Mouse (Mus musculus): ENCODE results near the gene Zfp639.

The Zfp639 gene

GRCm38 (mm10) chr3:32505841-32506240 is 4.2 kb upstream of the Zfp639 start:
- no peak for DNase-seq (ENCODE audit: low read depth)

- no peak for DNase-seq (ENCODE audit: low read depth)
Measured at GRCm38 (mm10) chr3:32506366-32507225, 3.5 kb upstream of the Zfp639 start.

GRCm38 (mm10) chr3:32508666-32509324 is 1.3 kb upstream of the Zfp639 start:
- peak; percentile 36 for DNase-seq (ENCODE audit: low read depth)

GRCm38 (mm10) chr3:32510375-32511190 is 524 bp downstream of the Zfp639 start:
- peak; percentile 89 for DNase-seq (ENCODE audit: low read depth)

GRCm38 (mm10) chr3:32511191-32511550 is 1.1 kb downstream of the Zfp639 start:
- no peak for DNase-seq (ENCODE audit: low read depth)

- no peak for DNase-seq (ENCODE audit: low read depth)
Measured at GRCm38 (mm10) chr3:32512686-32513284, 2.7 kb downstream of the Zfp639 start.

GRCm38 (mm10) chr3:32513528-32513927 is 3.5 kb downstream of the Zfp639 start:
- DNase-seq (ENCODE audit: low read depth) = no peak

- DNase-seq (ENCODE audit: low read depth) = no peak
Measured at GRCm38 (mm10) chr3:32527181-32527580, 17.1 kb downstream of the Zfp639 start.

GRCm38 (mm10) chr3:32529303-32529898 is 19.3 kb downstream of the Zfp639 start, which contains the start of gene Mfn1:
Mfn1 (plus strand) TSS chr3:32529465.
- peak; percentile 77 for DNase-seq (ENCODE audit: low read depth)

- DNase-seq (ENCODE audit: low read depth) = no peak
Measured at GRCm38 (mm10) chr3:32530041-32530440, 20.0 kb downstream of the Zfp639 start.

GRCm38 (mm10) chr3:32535692-32536091 is 25.6 kb downstream of the Zfp639 start:
- DNase-seq (ENCODE audit: low read depth) = no peak

GRCm38 (mm10) chr3:32537556-32537955 is 27.5 kb downstream of the Zfp639 start:
- peak; percentile 22 for DNase-seq (ENCODE audit: low read depth)

GRCm38 (mm10) chr3:32538091-32538490 is 28.0 kb downstream of the Zfp639 start:
- DNase-seq (ENCODE audit: low read depth) = no peak

- no peak for DNase-seq (ENCODE audit: low read depth)
Measured at GRCm38 (mm10) chr3:32553061-32553460, 43.0 kb downstream of the Zfp639 start.

- no peak for DNase-seq (ENCODE audit: low read depth)
Measured at GRCm38 (mm10) chr3:32563401-32563800, 53.3 kb downstream of the Zfp639 start.

All from fibroblast of lung, adult 2 months (primary cell).